Mouse (Mus musculus): ENCODE measurements at regions not wholly inside any gene's neighbourhood (a gene's known extent, or its start where the extent isn't known, plus 50 kb on each side); places are given as distances from the start of the nearest gene placed in this dataset.

DNA sequence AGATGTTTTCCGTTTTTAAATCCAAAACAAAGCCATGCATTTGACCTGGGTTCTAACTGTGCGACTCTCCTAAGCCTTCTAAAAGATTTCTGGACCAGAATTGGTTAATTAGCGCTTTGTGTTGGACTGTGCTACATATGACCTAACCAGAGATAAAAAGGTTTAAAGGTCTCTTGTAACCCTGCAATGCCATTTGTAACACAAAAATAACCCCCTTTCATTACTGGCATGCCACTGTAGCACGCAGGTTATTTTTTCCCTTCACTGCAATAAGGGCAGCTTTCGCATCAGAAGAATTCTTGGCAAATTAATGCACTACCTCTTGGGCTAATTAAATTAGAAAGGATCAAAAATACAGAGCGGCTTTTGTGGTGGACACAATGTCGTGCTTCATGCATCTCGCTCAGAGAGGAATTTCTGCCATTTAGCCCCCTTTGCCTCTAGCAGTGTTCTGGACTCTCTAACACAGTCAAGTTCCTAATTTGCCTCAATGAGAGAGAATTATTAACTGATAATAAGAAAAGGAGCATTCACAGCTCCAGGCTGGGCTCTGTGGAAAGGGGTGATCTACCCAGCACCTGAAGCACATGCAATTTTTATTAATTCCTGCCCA lies 239.5 kb upstream of the Zeb2 start:
- 91% methylated on average over 8 of the region's 8 CpGs for WGBS
- TF ChIP-seq POLR2A (IDR thresholded peaks at IDR 0.05; ENCODE audit: borderline replicate concordance, extremely low read depth, low read depth, low read length) (no peak), CTCF (IDR thresholded peaks at IDR 0.05; ENCODE audit: insufficient read depth, low read length) (no peak)
- no peak for DNase-seq
- Histone ChIP-seq H3K4me3 (replicated peaks; ENCODE audit: extremely low read depth, low read depth, low read length) (no peak overlapping the region), H3K4me1 (ENCODE audit: control insufficient read depth, insufficient read depth, low read length) (no peaks in the 10 kb centered on the region)

DNA sequence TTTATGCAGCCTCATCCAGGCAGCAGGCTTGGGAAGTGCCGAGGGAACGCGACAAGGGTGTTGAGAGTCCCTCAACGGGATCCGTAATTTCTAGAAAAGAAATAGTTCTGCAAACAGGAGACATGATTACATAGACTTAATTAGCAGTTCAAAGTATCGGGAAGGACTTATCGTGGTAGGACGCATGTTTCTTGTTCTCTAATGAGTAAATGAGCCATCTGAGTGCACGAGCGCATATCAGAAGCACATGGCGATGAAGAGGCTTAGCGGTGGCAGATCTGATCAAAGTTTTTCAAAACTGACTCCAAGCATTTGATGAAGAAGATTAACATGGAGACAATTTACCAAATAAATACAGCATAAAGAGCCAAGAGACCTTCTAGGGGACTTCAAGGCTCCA lies 238.8 kb upstream of the Zeb2 start:
- H3K4me1 ChIP-seq (ENCODE audit: control insufficient read depth, insufficient read depth, low read length) = no peaks in the 10 kb centered on the region
- WGBS = 94% methylated on average over 12 of the region's 12 CpGs
- no peak for TF ChIP-seq POLR2A (IDR thresholded peaks at IDR 0.05; ENCODE audit: borderline replicate concordance, extremely low read depth, low read depth, low read length)
- TF ChIP-seq CTCF (IDR thresholded peaks at IDR 0.05; ENCODE audit: insufficient read depth, low read length) = no peak

DNA sequence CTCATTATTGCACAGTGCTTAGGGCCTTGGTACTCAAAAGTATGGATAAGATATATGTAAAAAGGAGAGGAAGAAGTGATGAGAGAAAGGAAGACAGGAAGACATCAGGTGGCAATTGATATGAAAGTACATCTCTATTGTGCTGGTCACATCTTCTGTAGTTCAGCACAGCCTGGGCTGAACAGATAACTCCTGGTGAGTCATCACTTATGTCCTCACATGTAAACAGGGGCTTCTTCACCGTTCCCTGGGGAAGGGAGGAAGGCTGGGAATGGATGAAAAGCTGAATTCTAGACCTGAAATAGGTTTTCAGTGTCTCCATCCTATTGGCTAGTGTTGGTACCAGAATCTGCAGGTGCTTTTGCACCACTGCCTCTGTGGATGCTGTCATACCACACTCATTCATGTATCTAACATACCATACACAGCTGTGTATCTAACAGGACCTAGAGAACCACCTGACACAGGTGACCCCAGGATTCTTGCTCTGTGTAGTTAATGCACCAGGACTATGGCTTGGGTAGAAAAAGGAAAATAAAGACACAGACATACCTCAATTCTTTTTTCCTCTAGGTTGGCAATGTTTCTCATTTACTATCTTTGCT lies 234.4 kb upstream of the Zeb2 start:
- no peaks in the 10 kb centered on the region for H3K4me1 ChIP-seq (ENCODE audit: control insufficient read depth, insufficient read depth, low read length)
- H3K4me3 ChIP-seq (replicated peaks; ENCODE audit: extremely low read depth, low read depth, low read length) = no peak overlapping the region
- TF ChIP-seq POLR2A (IDR thresholded peaks at IDR 0.05; ENCODE audit: borderline replicate concordance, extremely low read depth, low read depth, low read length) = no peak
- WGBS = 60% methylated on average over 1 of the region's 1 CpGs
- DNase-seq = no peak

More for the DNA sequence above, 238.8 kb upstream of the Zeb2 start:
- no peak overlapping the region for H3K4me3 ChIP-seq (replicated peaks; ENCODE audit: extremely low read depth, low read depth, low read length)
- no peak for DNase-seq

DNA sequence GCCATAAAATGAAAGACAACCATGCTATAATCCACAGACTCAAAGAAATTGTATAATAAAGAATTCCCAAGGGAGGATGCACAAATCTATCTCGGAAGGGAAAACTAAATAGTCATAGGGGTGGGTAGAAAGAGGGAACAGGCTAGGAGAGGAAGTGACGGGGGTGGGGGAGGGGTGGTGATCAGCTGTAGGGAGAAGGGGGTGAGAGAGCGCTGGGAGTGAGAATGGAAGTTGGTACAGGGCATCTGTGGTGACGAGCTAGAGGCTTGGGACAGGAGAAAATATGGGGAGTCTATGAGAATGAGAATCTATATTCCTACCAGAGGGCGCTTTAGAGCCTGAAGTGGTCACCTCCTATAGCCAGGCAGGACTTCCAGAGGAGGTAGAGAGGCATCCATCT lies 229.2 kb upstream of the Zeb2 start:
- no peak for DNase-seq
- no peak for TF ChIP-seq POLR2A (IDR thresholded peaks at IDR 0.05; ENCODE audit: borderline replicate concordance, extremely low read depth, low read depth, low read length)
- TF ChIP-seq CTCF (IDR thresholded peaks at IDR 0.05; ENCODE audit: insufficient read depth, low read length) = no peak
- H3K4me3 ChIP-seq (replicated peaks; ENCODE audit: extremely low read depth, low read depth, low read length) = no peak overlapping the region
- 90% methylated on average over 5 of the region's 5 CpGs for WGBS
- no peaks in the 10 kb centered on the region for H3K4me1 ChIP-seq (ENCODE audit: control insufficient read depth, insufficient read depth, low read length)

DNA sequence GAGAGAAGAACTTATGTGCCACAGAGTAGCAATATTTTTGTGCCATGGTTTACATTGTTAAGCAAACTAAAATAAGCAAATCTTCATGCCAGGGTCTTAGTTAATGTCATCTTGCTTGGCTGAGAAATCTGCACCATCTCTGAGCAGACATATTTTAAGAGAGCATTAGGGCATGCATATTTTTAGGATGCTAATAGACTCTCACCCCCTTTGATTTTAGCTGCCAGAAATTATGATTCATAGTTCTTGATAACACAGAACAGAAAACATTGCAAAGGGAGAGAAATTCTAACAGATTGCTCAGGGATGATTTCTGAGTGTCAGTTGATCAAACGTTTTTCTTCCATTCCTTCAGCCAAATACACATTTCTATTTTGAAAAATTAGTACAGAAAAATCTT lies 222.7 kb upstream of the Zeb2 start:
- H3K4me3 ChIP-seq (replicated peaks; ENCODE audit: extremely low read depth, low read depth, low read length) = no peak overlapping the region
- no peak for TF ChIP-seq POLR2A (IDR thresholded peaks at IDR 0.05; ENCODE audit: borderline replicate concordance, extremely low read depth, low read depth, low read length)
- TF ChIP-seq CTCF (IDR thresholded peaks at IDR 0.05; ENCODE audit: insufficient read depth, low read length) = no peak
- no peaks in the 10 kb centered on the region for H3K4me1 ChIP-seq (ENCODE audit: control insufficient read depth, insufficient read depth, low read length)
- WGBS = 57% methylated on average over 1 of the region's 1 CpGs
- no peak for DNase-seq

DNA sequence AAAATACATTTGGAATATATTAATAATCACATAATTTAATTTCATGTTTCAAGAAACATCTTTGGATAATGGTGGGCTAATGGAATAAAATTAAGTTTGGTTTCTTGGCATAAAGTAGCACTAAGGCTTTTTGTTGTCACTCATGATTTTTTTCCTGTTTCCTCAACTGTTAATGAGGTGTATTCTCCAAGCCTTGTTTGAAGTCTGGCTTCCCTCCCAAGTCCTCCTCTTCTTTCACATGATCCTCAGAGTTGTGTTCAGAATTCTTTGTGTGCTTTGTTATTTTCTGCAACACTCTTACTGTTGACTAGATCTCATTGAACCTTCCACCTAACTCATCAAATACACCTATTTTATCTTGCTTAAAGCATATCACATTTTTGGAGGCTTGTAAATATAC lies 221.6 kb upstream of the Zeb2 start:
- no peak for TF ChIP-seq CTCF (IDR thresholded peaks at IDR 0.05; ENCODE audit: insufficient read depth, low read length)
- no peak for TF ChIP-seq POLR2A (IDR thresholded peaks at IDR 0.05; ENCODE audit: borderline replicate concordance, extremely low read depth, low read depth, low read length)
- Histone ChIP-seq H3K4me3 (replicated peaks; ENCODE audit: extremely low read depth, low read depth, low read length) (no peak overlapping the region), H3K4me1 (ENCODE audit: control insufficient read depth, insufficient read depth, low read length) (no peaks in the 10 kb centered on the region)
- no peak for DNase-seq

DNA sequence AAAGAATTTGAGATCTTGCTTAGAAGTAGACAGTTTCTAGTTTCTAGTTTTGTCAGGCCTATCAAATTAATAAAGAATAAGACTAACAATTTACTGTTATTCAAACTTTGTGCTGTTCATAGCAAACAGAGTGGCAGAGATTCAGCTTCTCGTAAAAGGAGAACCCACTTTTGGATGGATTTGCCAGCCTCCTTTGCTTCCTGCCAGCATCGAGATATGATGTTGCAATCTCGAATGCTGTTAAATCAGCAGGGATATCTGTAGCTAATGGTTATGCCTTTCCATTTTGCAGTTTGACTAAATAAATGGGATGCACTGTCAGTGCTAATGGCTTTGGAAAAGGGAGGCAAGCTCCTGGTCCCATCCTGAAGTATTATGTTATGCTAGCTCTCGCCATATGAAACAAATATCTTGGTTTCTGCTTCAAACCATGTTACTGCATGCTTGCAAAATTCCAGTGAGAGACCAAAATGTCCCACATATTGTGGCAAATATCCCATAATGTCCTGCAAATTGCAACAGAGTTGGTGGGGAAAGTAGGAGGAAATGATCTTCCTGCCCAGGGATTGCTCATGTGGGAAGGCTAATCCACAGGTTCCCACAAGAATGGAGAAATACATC lies 199.9 kb upstream of the Zeb2 start:
- no peaks in the 10 kb centered on the region for H3K4me1 ChIP-seq (ENCODE audit: control insufficient read depth, insufficient read depth, low read length)
- no peak for TF ChIP-seq CTCF (IDR thresholded peaks at IDR 0.05; ENCODE audit: insufficient read depth, low read length)
- no peak for TF ChIP-seq POLR2A (IDR thresholded peaks at IDR 0.05; ENCODE audit: borderline replicate concordance, extremely low read depth, low read depth, low read length)
- WGBS = 84% methylated on average over 4 of the region's 4 CpGs
- no peak for DNase-seq
- no peak overlapping the region for H3K4me3 ChIP-seq (replicated peaks; ENCODE audit: extremely low read depth, low read depth, low read length)

DNA sequence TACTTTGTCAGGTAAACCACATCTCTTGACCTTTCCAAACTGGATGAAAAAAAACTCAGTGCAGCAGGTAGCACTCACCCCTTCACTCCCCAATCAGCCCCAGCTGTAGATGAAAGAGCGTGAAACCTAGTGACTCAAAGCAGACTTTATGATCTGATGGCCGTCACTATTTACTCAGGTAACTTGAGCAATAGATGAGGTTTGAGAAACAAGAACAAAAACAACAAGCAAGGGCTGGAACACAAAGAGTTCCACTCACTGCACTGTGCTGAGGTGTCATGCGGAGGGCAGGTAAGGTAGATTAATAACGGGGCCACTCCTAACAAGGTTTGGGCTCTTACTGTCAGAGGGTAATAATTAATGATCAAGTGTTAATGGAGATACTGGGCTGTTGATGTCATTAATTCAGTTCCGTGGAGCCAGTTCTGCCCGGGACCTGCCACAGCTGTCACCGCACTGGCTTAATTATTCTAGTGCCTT lies 170.4 kb upstream of the Zeb2 start:
- TF ChIP-seq POLR2A (IDR thresholded peaks at IDR 0.05; ENCODE audit: borderline replicate concordance, extremely low read depth, low read depth, low read length) (no peak), CTCF (IDR thresholded peaks at IDR 0.05; ENCODE audit: insufficient read depth, low read length) (no peak)
- H3K4me1 ChIP-seq (ENCODE audit: control insufficient read depth, insufficient read depth, low read length) = no peaks in the 10 kb centered on the region
- no peak overlapping the region for H3K4me3 ChIP-seq (replicated peaks; ENCODE audit: extremely low read depth, low read depth, low read length)
- 71% methylated on average over 7 of the region's 7 CpGs for WGBS
- no peak for DNase-seq

DNA sequence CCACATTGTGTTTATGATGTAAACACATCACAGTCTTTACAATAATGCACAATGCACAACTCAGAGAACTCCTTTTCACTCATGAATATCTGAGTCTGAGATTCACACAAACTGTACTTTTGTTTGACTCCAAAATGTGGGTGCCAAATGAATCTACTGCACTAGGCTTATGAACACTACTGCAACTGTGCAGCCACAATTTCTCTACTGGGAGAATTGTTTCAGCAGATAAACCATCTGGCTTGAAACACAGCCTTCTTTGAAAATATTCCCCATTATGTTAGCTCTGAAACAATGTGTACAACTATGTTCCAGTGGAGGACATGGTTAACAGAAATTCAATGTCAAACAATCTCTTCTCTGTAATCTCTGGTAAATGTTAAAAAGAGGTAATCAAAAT lies 166.6 kb upstream of the Zeb2 start:
- H3K4me1 ChIP-seq (ENCODE audit: control insufficient read depth, insufficient read depth, low read length) = no peaks in the 10 kb centered on the region
- H3K4me3 ChIP-seq (replicated peaks; ENCODE audit: extremely low read depth, low read depth, low read length) = no peak overlapping the region
- DNase-seq = no peak
- TF ChIP-seq CTCF (IDR thresholded peaks at IDR 0.05; ENCODE audit: insufficient read depth, low read length) (no peak), POLR2A (IDR thresholded peaks at IDR 0.05; ENCODE audit: borderline replicate concordance, extremely low read depth, low read depth, low read length) (no peak)

DNA sequence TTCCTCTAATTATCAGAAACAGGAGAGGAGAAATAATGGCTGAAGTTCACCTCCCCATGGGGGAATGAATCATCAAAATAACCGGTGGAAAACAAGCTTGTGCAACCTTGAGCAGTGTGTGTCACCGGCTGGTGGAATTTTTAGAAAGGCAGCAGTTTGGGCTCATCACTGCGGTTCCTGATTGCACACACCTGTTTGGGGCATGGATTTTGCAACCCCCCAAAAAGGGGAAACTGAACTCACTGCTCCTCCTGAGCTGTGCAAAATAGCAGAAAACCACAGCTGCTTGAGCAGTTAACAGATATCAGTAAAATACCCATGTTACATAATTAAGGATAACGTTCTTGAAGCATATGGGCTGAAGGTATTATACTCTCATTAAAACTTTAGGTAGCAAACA lies 162.3 kb upstream of the Zeb2 start:
- Histone ChIP-seq H3K4me1 (ENCODE audit: control insufficient read depth, insufficient read depth, low read length) (no peaks in the 10 kb centered on the region), H3K4me3 (replicated peaks; ENCODE audit: extremely low read depth, low read depth, low read length) (no peak overlapping the region)
- no peak for TF ChIP-seq CTCF (IDR thresholded peaks at IDR 0.05; ENCODE audit: insufficient read depth, low read length)
- TF ChIP-seq POLR2A (IDR thresholded peaks at IDR 0.05; ENCODE audit: borderline replicate concordance, extremely low read depth, low read depth, low read length) = no peak
- WGBS = 68% methylated on average over 4 of the region's 4 CpGs
- no peak for DNase-seq

Data from lung, adult 2 months (tissue).